Mouse (Mus musculus) megakaryocyte, embryonic 14.5 days (primary cell): ENCODE results near the gene Mtx2. TPM values are rescaled to one million over a fixed set of nuclear protein-coding genes. Genes with fewer than 3 reads are reported as not detected.

Experiments
- H3K27me3 ChIP-seq: replicated peaks from 2 replicates; pipeline ENCODE3; 2012; ENCODE audit warnings: inconsistent platforms
- H3K36me3 ChIP-seq: replicated peaks from 2 replicates; pipeline ENCODE3; 2012; ENCODE audit warnings: low read length, inconsistent platforms, mixed read lengths
- H3K4me1 ChIP-seq: 2 replicates; pipeline ENCODE4 v1.6.1; 2012; ENCODE audit warnings: inconsistent platforms
- H3K4me3 ChIP-seq: replicated peaks from 2 replicates; pipeline ENCODE3; 2012; ENCODE audit warnings: moderate library complexity, mild to moderate bottlenecking, inconsistent platforms
- H3K9me3 ChIP-seq: 2 replicates; pipeline ENCODE4 v1.6.1; 2012; ENCODE audit warnings: inconsistent platforms
- FLI1 ChIP-seq: IDR thresholded peaks from 2 replicates; pipeline ENCODE4 v1.6.1; 2012; ENCODE audit warnings: low read length, inconsistent platforms, mixed read lengths
- GATA1 ChIP-seq: IDR thresholded peaks from 3 replicates; pipeline ENCODE4 v1.6.1; 2012; ENCODE audit warnings: mixed read lengths, low read length, inconsistent platforms, borderline replicate concordance
- polyA plus RNA-seq: library from polyadenylated mRNA; stranded (reverse); fragments of >175 nt; gene quantifications from 2 replicates; pipeline ENCODE4 v1.2.3, GENCODE M21; 2012; ENCODE audit warnings: low replicate concordance; ENCODE audit not compliant: insufficient read depth

Gene Mtx2
- polyA plus RNA-seq, 1 experiment, result 36.3 TPM

GRCm38 (mm10) chr2:74865414-74865813 is 39.8 kb downstream of the Mtx2 start:
- no peak for TF ChIP-seq GATA1
- no peak for TF ChIP-seq FLI1
- Histone ChIP-seq H3K27me3 (no peaks in the 10 kb centered on the region), H3K4me3 (no peak overlapping the region), H3K36me3 (peaks cover 34% of the 10 kb centered on the region), H3K9me3 (0 out of 2 replicates have a peak, but pooled peaks cover 4% of the 10 kb centered on the region), H3K4me1 (peaks cover 5% of the 10 kb centered on the region; the same call in 1 of the 2 replicates)

- no peak for TF ChIP-seq FLI1
- TF ChIP-seq GATA1, result no peak
- no peaks in the 10 kb centered on the region for H3K27me3 ChIP-seq
- H3K36me3 ChIP-seq, result peaks cover 51% of the 10 kb centered on the region
- no peaks in the 10 kb centered on the region for H3K9me3 ChIP-seq
- H3K4me3 ChIP-seq, result no peak overlapping the region
- peaks cover 27% of the 10 kb centered on the region for H3K4me1 ChIP-seq
These were observed 48.4 kb downstream of the Mtx2 start for GRCm38 (mm10) chr2:74874043-74874442.

GRCm38 (mm10) chr2:74884357-74884756 is 58.8 kb downstream of the Mtx2 start:
- no peaks in the 10 kb centered on the region for H3K9me3 ChIP-seq
- no peak for TF ChIP-seq FLI1
- no peak for TF ChIP-seq GATA1
- H3K4me1 ChIP-seq, result peaks cover 6% of the 10 kb centered on the region
- no peak overlapping the region for H3K4me3 ChIP-seq
- no peaks in the 10 kb centered on the region for H3K36me3 ChIP-seq
- H3K27me3 ChIP-seq, result no peaks in the 10 kb centered on the region

- Histone ChIP-seq H3K36me3 (no peaks in the 10 kb centered on the region), H3K9me3 (peaks cover 9% of the 10 kb centered on the region), H3K4me1 (no peaks in the 10 kb centered on the region), H3K27me3 (peaks cover 2% of the 10 kb centered on the region), H3K4me3 (no peak overlapping the region)
- TF ChIP-seq FLI1 (no peak), GATA1 (no peak)
These were observed 66.3 kb downstream of the Mtx2 start for GRCm38 (mm10) chr2:74891868-74892267.

GRCm38 (mm10) chr2:74892881-74893615 is 67.4 kb downstream of the Mtx2 start:
- TF ChIP-seq GATA1 (no peak), FLI1 (no peak)
- Histone ChIP-seq H3K36me3 (no peaks in the 10 kb centered on the region), H3K4me1 (no peaks in the 10 kb centered on the region), H3K27me3 (peaks cover 2% of the 10 kb centered on the region), H3K4me3 (no peak overlapping the region), H3K9me3 (peaks cover 9% of the 10 kb centered on the region)

GRCm38 (mm10) chr2:74894061-74894460 is 68.5 kb downstream of the Mtx2 start:
- H3K36me3 ChIP-seq, result no peaks in the 10 kb centered on the region
- no peaks in the 10 kb centered on the region for H3K4me1 ChIP-seq
- H3K4me3 ChIP-seq, result no peak overlapping the region
- peaks cover 2% of the 10 kb centered on the region for H3K27me3 ChIP-seq
- H3K9me3 ChIP-seq, result peaks cover 9% of the 10 kb centered on the region
- TF ChIP-seq GATA1, result no peak
- TF ChIP-seq FLI1, result no peak

GRCm38 (mm10) chr2:74899973-74900372 is 74.4 kb downstream of the Mtx2 start:
- TF ChIP-seq FLI1 (no peak), GATA1 (no peak)
- H3K27me3 ChIP-seq, result peaks cover 3% of the 10 kb centered on the region
- H3K9me3 ChIP-seq, result peaks cover 9% of the 10 kb centered on the region
- no peak overlapping the region for H3K4me3 ChIP-seq
- no peaks in the 10 kb centered on the region for H3K36me3 ChIP-seq
- no peaks in the 10 kb centered on the region for H3K4me1 ChIP-seq

- H3K4me1 ChIP-seq, result no peaks in the 10 kb centered on the region
- TF ChIP-seq GATA1, result no peak
- peaks cover 3% of the 10 kb centered on the region for H3K27me3 ChIP-seq
- H3K4me3 ChIP-seq, result no peak overlapping the region
- no peaks in the 10 kb centered on the region for H3K36me3 ChIP-seq
- no peaks in the 10 kb centered on the region for H3K9me3 ChIP-seq
These were observed 76.2 kb downstream of the Mtx2 start for GRCm38 (mm10) chr2:74901764-74902295.

GRCm38 (mm10) chr2:74907368-74908291 is 82.0 kb downstream of the Mtx2 start:
- no peak for TF ChIP-seq FLI1
- TF ChIP-seq GATA1, result no peak
- Histone ChIP-seq H3K4me1 (no peaks in the 10 kb centered on the region), H3K36me3 (no peaks in the 10 kb centered on the region), H3K4me3 (no peak overlapping the region), H3K27me3 (no peaks in the 10 kb centered on the region), H3K9me3 (peaks cover 8% of the 10 kb centered on the region)
